Mouse (Mus musculus): ENCODE data around the gene Tmem184b. TPM values are rescaled to one million over a fixed set of nuclear protein-coding genes. Genes with fewer than 3 reads are reported as not detected.

Tmem184b gene
- polyA plus RNA-seq, 1 experiment from 2014 or later, result 37.5 TPM

DNA sequence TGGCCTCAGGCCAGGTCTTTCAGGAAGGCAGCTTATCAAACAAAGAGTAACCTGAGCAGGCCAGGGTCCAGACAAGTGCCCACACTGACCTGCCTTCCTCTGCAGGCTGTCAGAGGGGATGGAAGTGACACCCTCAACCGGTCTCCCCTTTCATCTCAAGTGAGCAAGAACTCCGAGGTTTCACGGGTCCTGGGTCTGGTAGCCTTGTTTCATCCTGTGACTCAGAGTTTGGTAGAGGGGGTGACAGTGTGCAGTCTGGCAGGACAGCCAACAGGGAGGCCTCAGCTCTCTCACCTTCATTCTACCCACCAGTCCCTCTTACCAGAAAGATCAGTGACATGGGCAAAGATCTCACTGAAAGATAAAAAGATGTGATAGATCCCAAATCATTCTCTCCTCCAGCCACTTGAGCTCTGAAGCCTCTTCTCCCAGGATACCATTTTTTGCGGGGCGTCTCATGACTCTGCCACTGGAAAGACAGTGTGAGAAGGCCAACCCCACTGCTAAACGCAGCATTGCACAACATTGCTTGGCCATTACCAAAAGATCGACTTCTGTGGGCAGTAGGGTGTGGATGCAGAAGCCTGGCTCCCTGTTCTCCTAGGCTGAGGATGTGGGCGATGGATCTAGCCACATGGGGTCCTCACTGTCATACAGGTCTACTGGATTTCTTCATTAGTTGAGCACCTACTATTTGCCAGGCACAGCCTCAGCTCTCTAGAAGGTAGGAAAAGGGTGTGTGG lies 57.1 kb downstream of the Tmem184b start, which contains the start of gene Maff:
TSS of gene Maff (plus strand) at position 571 of the 743 bp plus-strand sequence.
- Histone ChIP-seq H3K4me2 (replicated peaks) (peak within 1 kb of the TSS; percentile 87), H3K4me1 (peaks cover 12% of the 10 kb centered on the region), H3K9ac (replicated peaks) (peak within 1 kb of the TSS; percentile 56), H3K4me3 (peak within 1 kb of the TSS; percentile 70), H3K27me3 (0 out of 2 replicates have a peak, but pooled peaks cover 4% of the 10 kb centered on the region), H3K27ac (replicated peaks) (peak within 1 kb of the TSS; percentile 75), H3K9me3 (no peaks in the 10 kb centered on the region), H3K36me3 (no peaks in the 10 kb centered on the region)
- ATAC-seq (replicated peaks), result no peak
- 50% methylated on average over 8 of the region's 8 CpGs for WGBS

DNA sequence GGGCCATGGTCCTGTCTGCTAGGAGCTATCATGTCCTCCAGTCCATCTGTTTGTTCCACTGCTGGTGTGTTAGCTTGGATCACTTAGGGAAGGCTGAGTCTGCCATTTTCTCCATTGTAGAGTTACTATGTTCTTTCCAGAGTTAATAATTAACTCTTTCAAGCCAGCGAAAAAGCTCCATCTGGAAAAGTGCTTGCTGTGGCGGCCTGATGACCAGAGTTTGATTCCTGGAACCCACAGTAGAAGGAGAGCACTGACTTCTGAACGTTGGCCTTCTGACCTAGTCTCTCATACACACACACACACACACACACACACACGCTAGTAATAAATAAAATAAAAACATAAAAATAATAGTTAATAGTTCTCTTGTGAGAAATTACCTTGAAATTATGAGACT lies 58.7 kb downstream of the Tmem184b start:
- H3K9me3 ChIP-seq, result no peaks in the 10 kb centered on the region
- H3K4me3 ChIP-seq, result no peak overlapping the region
- H3K36me3 ChIP-seq, result no peaks in the 10 kb centered on the region
- ATAC-seq (replicated peaks), result no peak
- peaks cover 12% of the 10 kb centered on the region for H3K4me1 ChIP-seq
- H3K9ac ChIP-seq (replicated peaks), result no peak overlapping the region
- 0 out of 2 replicates have a peak, but pooled peaks cover 4% of the 10 kb centered on the region for H3K27me3 ChIP-seq
- no peak overlapping the region for H3K27ac ChIP-seq (replicated peaks)
- H3K4me2 ChIP-seq (replicated peaks), result no peak overlapping the region
- WGBS, result 85% methylated on average over 4 of the region's 4 CpGs

DNA sequence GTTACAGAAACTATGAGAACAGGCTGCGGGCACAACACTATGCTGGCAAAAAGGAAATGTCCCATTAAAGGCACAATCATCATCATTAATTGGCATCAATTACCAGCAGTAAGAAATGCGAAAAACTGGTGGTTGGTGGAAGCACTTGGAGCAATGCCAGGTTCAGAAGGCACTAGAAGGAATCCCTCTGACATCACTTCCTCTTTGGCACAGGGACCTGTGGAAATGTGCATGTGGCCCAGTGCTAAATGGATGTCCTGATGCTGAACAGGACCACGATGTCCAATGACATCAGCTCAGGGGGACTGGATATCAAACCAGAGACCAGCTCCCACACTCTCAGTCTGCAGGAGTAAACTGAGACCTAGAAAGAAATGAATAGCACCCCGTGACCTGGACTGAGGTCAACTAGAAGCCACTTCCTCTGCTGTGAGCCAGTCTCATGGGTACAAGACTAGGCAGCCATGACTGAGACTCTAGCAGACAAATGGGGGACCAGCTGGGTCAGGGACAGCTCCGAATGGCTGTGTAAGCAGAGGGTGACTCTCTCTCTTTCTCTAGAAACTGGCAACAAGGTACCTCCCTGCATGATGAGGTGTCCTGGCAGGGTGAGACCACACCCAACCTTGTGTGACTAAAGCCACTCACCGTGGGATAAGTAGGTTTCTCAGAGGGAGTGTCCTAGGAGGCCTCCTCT lies 60.6 kb downstream of the Tmem184b start:
- H3K9ac ChIP-seq (replicated peaks), result no peak overlapping the region
- H3K27me3 ChIP-seq, result 0 out of 2 replicates have a peak, but pooled peaks cover 4% of the 10 kb centered on the region
- no peak overlapping the region for H3K27ac ChIP-seq (replicated peaks)
- ATAC-seq (replicated peaks), result no peak
- peaks cover 6% of the 10 kb centered on the region for H3K4me1 ChIP-seq
- no peak overlapping the region for H3K4me3 ChIP-seq
- H3K36me3 ChIP-seq, result no peaks in the 10 kb centered on the region
- 65% methylated on average over 6 of the region's 6 CpGs for WGBS
- no peak overlapping the region for H3K4me2 ChIP-seq (replicated peaks)
- no peaks in the 10 kb centered on the region for H3K9me3 ChIP-seq

DNA sequence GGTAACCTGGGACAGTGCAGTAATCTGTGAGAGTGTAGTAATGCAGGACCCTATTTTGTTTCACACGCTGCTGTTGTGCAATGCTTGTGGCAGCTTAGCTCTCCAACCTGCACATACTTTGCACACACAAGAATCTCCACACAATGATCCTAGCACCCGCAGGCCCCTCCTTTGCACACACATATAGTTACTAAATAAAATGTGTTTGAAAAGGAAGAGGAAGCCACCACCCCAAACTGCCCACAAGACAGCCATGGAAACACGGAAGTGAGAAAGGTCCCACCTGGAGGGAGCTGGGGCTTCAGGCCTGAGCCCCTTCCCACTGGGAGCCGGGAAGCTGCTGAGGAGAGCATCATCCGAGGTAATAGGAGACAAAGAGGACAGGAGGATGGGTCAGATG lies 64.4 kb downstream of the Tmem184b start:
- H3K4me2 ChIP-seq (replicated peaks), result no peak overlapping the region
- no peaks in the 10 kb centered on the region for H3K27me3 ChIP-seq
- no peaks in the 10 kb centered on the region for H3K36me3 ChIP-seq
- no peak overlapping the region for H3K9ac ChIP-seq (replicated peaks)
- no peak overlapping the region for H3K4me3 ChIP-seq
- H3K9me3 ChIP-seq, result no peaks in the 10 kb centered on the region
- H3K4me1 ChIP-seq, result no peaks in the 10 kb centered on the region
- ATAC-seq (replicated peaks), result no peak
- no peak overlapping the region for H3K27ac ChIP-seq (replicated peaks)
- 73% methylated on average over 5 of the region's 5 CpGs for WGBS

GRCm38 (mm10) chr15:79335061-79335655 lies 68.2 kb downstream of the Tmem184b start:
- Histone ChIP-seq H3K27me3 (no peaks in the 10 kb centered on the region), H3K9me3 (no peaks in the 10 kb centered on the region), H3K4me3 (no peak overlapping the region), H3K9ac (replicated peaks) (no peak overlapping the region), H3K36me3 (no peaks in the 10 kb centered on the region), H3K4me2 (replicated peaks) (no peak overlapping the region), H3K27ac (replicated peaks) (no peak overlapping the region), H3K4me1 (no peaks in the 10 kb centered on the region)
- ATAC-seq (replicated peaks), result no peak
- WGBS, result 56% methylated on average over 7 of the region's 7 CpGs

DNA sequence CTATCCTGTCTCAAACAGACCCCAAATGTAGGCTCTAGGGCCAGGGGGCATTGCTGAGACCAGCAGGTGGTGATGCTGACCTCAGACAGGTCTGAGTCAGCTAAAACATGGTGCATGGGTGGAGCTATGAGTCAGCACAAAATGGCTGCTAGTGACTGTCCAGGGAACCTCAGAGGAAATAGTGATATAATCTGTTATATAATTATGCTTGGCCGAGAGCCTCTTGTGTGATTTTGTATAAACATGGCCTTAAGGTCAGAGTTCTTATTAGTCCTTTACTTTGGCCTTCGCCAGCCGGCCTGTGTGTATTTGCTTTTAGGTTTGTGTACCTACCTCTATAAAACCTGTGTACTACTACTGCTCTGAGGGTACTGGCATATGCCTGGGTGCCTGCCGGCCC lies 70.0 kb downstream of the Tmem184b start:
- ATAC-seq (replicated peaks), result no peak
- WGBS, result 84% methylated on average over 4 of the region's 4 CpGs
- Histone ChIP-seq H3K4me3 (no peak overlapping the region), H3K9ac (replicated peaks) (no peak overlapping the region), H3K27me3 (no peaks in the 10 kb centered on the region), H3K27ac (replicated peaks) (no peak overlapping the region), H3K4me1 (0 out of 2 replicates have a peak, but pooled peaks cover 2% of the 10 kb centered on the region), H3K36me3 (no peaks in the 10 kb centered on the region), H3K4me2 (replicated peaks) (no peak overlapping the region), H3K9me3 (no peaks in the 10 kb centered on the region)

DNA sequence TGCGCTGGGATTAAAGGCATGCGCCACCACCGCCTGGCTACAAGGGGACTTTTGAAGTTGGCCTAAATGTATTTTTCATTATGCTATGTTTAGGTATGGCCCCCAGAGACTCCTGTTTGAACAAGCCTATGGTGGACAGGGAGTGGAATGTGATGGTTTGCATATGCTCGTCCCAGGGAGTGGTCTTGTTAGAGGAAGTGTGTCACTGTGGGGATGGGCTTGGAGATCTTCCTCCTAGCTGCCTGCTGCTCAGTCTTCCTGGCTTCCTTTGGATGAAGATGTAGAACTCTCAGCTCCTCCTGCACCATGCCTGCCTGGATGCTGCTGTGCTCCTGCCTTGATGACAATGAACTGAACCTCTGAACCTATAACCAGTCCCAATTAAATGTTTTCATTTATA lies 72.8 kb downstream of the Tmem184b start:
- Histone ChIP-seq H3K4me3 (no peak overlapping the region), H3K27ac (replicated peaks) (no peak overlapping the region), H3K9ac (replicated peaks) (no peak overlapping the region), H3K9me3 (no peaks in the 10 kb centered on the region), H3K4me1 (peaks cover 21% of the 10 kb centered on the region), H3K4me2 (replicated peaks) (no peak overlapping the region), H3K27me3 (no peaks in the 10 kb centered on the region), H3K36me3 (no peaks in the 10 kb centered on the region)
- WGBS, result 89% methylated on average over 4 of the region's 4 CpGs
- no peak for ATAC-seq (replicated peaks)

- Histone ChIP-seq H3K9me3 (no peaks in the 10 kb centered on the region), H3K27ac (replicated peaks) (no peak overlapping the region), H3K36me3 (no peaks in the 10 kb centered on the region), H3K4me1 (peaks cover 21% of the 10 kb centered on the region), H3K9ac (replicated peaks) (no peak overlapping the region), H3K4me3 (no peak overlapping the region), H3K4me2 (replicated peaks) (no peak overlapping the region), H3K27me3 (no peaks in the 10 kb centered on the region)
- no peak for ATAC-seq (replicated peaks)
- WGBS, result 84% methylated on average over 6 of the region's 6 CpGs
These were observed 73.4 kb downstream of the Tmem184b start for GRCm38 (mm10) chr15:79329979-79330363.

DNA sequence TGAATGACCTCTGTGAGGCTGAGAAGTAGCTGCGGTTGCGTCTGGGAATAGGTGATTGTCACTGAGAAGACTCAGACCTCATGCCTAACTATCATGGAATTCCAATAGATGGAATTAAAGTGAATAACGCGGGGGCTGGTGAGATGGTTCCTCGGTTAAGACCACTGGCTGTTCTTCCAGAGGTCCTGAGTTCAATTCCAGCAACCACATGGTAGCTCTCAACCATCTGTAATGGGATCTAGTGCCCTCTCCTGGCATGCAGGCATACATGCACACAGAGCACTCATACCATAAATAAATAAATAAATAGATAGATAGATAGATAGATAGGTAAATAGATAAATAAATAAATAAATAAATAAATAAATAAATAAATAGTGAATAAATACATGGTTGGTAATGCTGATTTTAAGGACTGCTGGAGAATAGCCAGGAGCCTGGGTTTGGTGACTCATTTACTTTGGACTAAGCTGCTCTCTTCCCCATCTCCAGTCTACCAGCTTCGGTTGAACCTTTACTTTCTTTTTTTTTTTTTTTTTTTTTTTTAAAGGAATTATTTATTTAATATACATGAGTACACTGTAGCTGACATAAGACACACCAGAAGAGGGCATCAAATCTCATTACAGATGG lies 73.9 kb downstream of the Tmem184b start:
- ATAC-seq (replicated peaks), result no peak

DNA sequence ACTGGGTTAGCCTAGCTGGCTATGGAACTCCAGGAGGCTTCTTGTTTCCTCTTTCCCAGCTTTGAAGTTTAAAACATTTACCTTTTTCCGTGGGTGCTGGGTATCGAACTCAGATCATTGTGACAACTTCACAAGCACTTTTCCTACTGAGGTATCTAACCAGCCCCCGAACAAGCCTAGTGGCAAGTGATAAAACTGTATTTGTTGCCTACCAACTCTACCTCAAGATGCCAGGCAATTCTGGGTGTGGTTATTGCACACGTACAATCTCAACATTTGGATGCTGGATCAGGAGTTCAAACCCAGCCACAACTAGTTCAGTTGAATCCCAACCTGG lies 74.5 kb downstream of the Tmem184b start:
- no peak for ATAC-seq (replicated peaks)
- 95% methylated on average over 4 of the region's 4 CpGs for WGBS
- H3K27ac ChIP-seq (replicated peaks), result peak overlapping the region; percentile 91; the same call in 1 of the 2 replicates
- no peak overlapping the region for H3K9ac ChIP-seq (replicated peaks)
- no peaks in the 10 kb centered on the region for H3K36me3 ChIP-seq
- no peaks in the 10 kb centered on the region for H3K27me3 ChIP-seq
- H3K4me1 ChIP-seq, result peaks cover 21% of the 10 kb centered on the region
- H3K9me3 ChIP-seq, result no peaks in the 10 kb centered on the region
- H3K4me2 ChIP-seq (replicated peaks), result no peak overlapping the region
- peak overlapping the region; percentile 76; the same call in 1 of the 2 replicates for H3K4me3 ChIP-seq

More for the DNA sequence above, 73.9 kb downstream of the Tmem184b start:
- H3K9ac ChIP-seq (replicated peaks), result no peak overlapping the region
- no peaks in the 10 kb centered on the region for H3K27me3 ChIP-seq
- no peaks in the 10 kb centered on the region for H3K9me3 ChIP-seq
- no peak overlapping the region for H3K27ac ChIP-seq (replicated peaks)
- no peak overlapping the region for H3K4me3 ChIP-seq
- no peak overlapping the region for H3K4me2 ChIP-seq (replicated peaks)
- H3K36me3 ChIP-seq, result no peaks in the 10 kb centered on the region
- WGBS, result 99% methylated on average over 6 of the region's 6 CpGs
- peaks cover 21% of the 10 kb centered on the region for H3K4me1 ChIP-seq

DNA sequence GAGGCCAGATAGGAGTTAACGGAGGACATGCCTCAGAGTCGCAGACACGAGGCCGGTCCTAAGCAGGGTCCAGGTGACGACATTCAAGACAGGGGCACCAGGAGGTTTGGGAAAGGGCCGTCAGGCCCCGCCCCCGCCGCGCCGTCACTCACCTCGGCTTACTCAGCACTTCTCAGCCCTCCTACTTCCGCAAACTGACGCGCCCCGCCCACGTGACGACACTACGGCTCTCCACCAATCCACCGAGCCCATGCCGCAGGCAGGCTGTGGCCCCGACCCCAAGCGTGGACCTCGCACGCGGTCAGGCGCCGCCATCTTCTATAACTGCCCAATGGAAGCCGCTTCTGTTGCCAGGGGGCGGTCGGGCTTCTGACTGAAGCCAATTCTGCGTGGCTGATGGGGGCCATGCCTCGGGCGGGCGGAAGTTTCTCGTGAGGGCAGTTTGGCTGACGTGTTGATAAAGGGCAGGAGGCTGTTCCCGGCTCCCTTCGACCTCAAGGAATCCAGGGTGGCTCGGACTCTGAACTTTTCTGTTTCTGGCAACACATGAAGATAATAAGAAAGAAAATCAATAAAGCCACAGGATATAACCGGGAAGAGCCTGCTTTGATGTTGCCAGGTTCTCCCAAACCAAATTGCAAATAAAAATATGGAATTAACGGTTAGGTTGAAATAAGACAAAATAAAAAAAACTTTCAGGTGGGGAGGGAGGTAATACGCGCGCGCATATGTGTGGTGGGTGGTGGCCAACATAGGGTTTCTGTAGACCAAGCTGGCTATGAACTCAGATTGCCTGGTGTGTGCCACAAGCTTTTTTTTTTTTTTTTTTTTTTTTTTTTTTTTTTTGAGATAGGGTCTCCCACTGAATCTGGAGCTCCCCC lies 75.1 kb downstream of the Tmem184b start, which contains the start of gene Pla2g6:
TSS of gene Pla2g6 (minus strand) at position 333 of the 881 bp plus-strand sequence.
- peak within 1 kb of the TSS; percentile 61 for H3K9ac ChIP-seq (replicated peaks)
- H3K36me3 ChIP-seq, result no peaks in the 10 kb centered on the region
- 4% methylated on average over 46 of the region's 46 CpGs for WGBS
- H3K27me3 ChIP-seq, result no peaks in the 10 kb centered on the region
- H3K4me3 ChIP-seq, result peak within 1 kb of the TSS; percentile 76
- no peaks in the 10 kb centered on the region for H3K9me3 ChIP-seq
- H3K27ac ChIP-seq (replicated peaks), result peak within 1 kb of the TSS; percentile 91
- peak; percentile 98 for ATAC-seq (replicated peaks)
- peak within 1 kb of the TSS; percentile 83 for H3K4me2 ChIP-seq (replicated peaks)
- H3K4me1 ChIP-seq, result peaks cover 24% of the 10 kb centered on the region
